Mouse (Mus musculus) brain, embryonic 14.5 days (tissue): ENCODE measurements around the gene Nog. TPM values are rescaled to one million over a fixed set of nuclear protein-coding genes. Genes with fewer than 3 reads are reported as not detected.

Source experiments
- DNase-seq: peaks from one replicate; pipeline ENCODE4 v3.0.0-alpha.2; 2011; ENCODE audit warnings: low read depth
- CTCF ChIP-seq: fragments of 200-500 bp; IDR thresholded peaks from 2 replicates; pipeline ENCODE4 v1.5.1; 2012; ENCODE audit warnings: inconsistent platforms, mild to moderate bottlenecking, moderate library complexity, borderline replicate concordance; ENCODE audit not compliant: insufficient read depth, insufficient read length; ENCODE audit errors: extremely low read depth
- POLR2A ChIP-seq: fragments of 200-500 bp; IDR thresholded peaks from 2 replicates; pipeline ENCODE4 v1.6.1; 2012; ENCODE audit warnings: mild to moderate bottlenecking, inconsistent platforms, borderline replicate concordance; ENCODE audit not compliant: poor library complexity, insufficient read depth, insufficient read length, severe bottlenecking; ENCODE audit errors: extremely low read depth
- polyA plus RNA-seq: library from polyadenylated mRNA; depleted of rRNA; stranded (reverse); fragments of >200 nt; gene quantifications from 2 replicates; pipeline ENCODE4 v1.2.3, GENCODE M21; 2012

Gene Nog
- polyA plus RNA-seq, 1 experiment: 8.8 TPM

DNA sequence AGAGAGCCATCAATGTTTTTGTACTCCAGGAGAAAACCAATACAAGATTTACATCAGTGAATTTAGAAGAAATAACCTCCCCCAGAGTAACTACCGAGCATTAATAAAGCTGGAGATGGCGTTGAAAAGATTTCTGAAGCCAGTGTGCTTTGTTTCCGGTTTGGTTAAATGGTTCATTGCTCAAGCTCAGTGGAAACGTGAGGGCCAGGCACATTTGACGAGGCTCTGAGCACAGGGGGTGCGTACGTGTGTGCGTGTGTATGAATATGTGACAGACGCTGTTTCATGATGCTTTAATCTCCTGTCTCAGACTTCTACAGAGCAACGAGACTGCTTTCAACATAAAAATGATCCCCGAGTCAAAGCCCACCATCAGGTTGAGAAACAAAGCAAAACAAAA lies 8.1 kb upstream of the Nog start:
- TF ChIP-seq POLR2A: no peak
- no peak for TF ChIP-seq CTCF

GRCm38 (mm10) chr11:89303421-89303820 lies 1.3 kb upstream of the Nog start:
- TF ChIP-seq CTCF (peak; percentile 96), POLR2A (no peak)
- DNase-seq: peak; percentile 96

More for the DNA sequence above, 8.1 kb upstream of the Nog start:
- peak; percentile 9 for DNase-seq

DNA sequence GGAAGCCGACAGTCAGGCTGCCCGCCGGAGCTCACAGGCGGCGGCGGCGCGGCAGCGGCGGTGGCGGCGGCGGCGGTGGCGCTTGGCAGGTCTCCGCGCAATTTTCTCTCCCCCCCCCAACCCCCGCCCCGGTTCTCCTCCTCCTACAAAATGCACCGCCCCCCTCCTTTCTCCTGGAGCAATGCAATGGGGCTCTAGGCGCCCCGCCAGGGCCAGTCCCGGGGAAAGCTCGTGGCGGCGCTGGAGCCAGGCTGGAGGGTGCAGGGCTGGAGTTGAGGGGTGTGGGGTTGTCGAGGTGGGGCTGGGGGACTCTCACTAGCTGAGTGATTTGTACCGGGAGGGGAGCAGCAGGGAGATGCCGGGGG lies 666 bp upstream of the Nog start:
- DNase-seq: peak; percentile 92

DNA sequence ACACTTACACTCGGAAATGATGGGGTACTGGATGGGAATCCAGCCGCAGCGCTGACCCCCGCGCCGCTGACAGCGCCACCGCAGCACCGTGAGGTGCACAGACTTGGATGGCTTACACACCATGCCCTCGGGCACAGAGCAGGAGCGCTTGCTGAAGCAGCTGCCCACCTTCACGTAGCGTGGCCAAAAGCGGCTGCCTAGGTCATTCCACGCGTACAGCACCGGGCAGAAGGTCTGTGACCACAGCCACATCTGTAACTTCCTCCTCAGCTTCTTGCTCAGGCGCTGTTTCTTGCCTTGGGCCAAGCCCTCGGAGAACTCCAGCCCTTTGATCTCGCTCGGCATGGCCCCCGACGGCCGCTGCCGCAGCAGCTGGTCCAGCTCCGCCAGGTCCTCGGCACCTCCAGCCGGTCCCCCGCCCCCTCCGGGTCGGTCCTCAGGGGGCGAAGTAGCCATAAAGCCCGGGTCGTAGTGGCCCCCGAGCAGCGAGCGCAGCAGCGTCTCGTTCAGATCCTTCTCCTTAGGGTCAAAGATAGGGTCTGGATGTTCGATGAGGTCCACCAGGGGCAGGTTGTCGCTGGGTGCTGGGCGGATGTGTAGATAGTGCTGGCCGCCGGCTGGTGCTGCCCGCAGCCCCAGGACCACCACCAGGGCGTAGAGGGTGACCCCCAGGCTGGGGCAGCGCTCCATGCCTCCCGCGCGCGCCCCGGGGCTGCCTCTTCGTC lies 639 bp downstream of the Nog start:
- peak; percentile 64 for DNase-seq
- TF ChIP-seq CTCF: no peak
- TF ChIP-seq POLR2A: no peak

More for the DNA sequence above, 666 bp upstream of the Nog start:
- TF ChIP-seq POLR2A (no peak), CTCF (no peak)

DNA sequence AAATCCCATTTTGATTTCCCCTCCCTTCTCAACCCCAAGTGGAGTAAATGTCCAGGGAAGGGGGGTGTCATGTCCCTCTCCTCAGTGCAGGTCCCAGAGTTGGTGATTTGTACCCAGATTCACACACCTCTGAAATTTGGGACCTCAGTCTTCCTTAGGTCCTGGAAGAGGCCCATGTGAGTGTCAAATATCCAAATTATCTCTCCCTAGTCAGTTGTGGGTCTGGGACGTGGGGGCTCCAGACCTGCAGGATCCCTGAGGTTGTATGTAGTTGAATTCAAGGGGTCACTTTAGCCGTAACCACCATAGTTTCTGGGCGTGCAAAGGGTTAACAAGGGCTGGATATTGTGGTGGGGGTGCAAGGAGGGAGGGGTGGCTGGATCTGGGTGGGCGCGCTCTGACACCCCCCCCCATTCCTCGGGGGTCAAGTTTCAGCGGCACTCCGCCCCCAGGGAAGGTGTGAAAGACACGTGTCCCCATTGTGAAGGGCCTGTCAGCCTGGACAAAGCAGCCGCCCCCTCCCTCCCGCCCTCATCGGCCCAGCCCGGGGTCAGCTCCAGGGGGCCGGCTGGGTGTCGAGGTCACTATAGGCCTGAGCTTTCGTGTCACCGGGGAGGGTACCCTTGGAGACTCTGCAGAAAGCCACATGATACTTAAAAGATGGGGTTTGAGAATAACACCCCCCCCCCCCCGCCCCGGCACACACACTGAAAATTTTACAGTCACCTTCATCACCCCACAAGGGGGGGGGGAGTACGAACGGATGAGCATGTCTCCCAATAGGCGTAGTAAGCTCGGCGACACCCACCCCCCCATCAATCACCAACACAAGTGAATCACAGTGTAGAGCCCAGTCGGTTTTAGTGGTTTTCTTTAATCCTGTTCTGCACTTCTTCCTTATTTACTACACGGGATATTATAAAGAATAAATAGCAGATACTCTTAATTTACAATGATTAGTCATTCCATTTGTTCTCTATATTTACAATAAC lies 2.1 kb downstream of the Nog start:
- no peak for TF ChIP-seq CTCF
- no peak for TF ChIP-seq POLR2A
- peak; percentile 65 for DNase-seq

- DNase-seq: peak; percentile 95
- no peak for TF ChIP-seq POLR2A
- no peak for TF ChIP-seq CTCF
These were observed 2.9 kb downstream of the Nog start for GRCm38 (mm10) chr11:89299116-89299783.

DNA sequence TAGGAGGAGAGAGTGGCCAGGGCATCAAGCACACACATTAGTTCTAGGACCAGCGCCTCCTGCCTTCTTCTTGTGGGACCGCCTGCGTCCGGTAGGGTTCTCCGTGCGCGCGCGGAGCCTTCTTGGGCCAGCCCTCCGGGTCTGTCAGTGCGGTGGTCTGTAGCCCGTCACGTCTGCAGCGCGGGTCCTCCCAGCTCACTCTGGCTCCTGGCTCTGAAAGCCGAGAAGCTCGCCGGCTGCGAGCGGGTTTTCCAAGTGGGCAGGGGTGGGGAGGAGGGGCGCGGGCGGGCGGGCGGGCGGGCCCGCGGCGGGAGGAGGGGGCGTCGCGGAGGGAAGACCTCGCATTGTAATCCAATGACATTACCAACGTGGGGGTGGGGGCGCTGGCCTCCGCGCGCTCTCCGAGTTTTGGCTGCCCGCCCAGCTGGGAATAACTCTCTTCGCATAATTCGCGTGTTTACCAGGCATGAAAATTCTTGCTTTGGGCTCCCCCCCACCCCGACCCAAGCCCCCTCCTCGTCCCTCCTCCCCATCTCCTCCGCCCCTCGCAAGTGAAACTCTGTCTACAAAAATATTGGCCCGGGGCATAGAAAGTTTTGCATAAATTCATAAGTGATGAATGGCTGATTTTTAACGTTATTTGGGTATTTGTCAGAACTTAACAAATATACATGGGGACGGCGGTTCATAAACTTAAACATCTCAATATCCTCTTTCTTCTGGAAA lies 3.7 kb downstream of the Nog start:
- TF ChIP-seq CTCF (peak; percentile 51), POLR2A (no peak)
- peak; percentile 95 for DNase-seq

DNA sequence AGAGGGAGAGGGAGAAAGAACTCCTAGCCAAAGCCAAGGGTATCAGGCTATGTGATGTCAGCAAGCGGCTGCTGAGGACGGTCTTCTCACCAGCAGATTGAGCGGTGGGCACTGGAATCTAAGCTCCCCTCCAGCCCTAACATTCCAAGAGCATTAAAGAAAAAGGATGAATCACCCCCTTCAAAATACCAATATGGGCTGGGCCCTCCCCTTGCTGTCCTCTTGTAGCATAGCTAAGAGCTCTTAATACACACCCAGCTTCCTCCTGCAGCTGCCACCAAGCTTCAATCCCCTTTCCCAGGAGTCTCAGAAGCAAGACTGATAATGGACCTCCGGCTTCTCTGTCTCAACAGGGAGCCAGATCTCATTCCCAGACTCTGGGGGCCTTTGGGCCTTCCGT lies 4.6 kb downstream of the Nog start:
- TF ChIP-seq CTCF (no peak), POLR2A (no peak)
- peak; percentile 44 for DNase-seq

DNA sequence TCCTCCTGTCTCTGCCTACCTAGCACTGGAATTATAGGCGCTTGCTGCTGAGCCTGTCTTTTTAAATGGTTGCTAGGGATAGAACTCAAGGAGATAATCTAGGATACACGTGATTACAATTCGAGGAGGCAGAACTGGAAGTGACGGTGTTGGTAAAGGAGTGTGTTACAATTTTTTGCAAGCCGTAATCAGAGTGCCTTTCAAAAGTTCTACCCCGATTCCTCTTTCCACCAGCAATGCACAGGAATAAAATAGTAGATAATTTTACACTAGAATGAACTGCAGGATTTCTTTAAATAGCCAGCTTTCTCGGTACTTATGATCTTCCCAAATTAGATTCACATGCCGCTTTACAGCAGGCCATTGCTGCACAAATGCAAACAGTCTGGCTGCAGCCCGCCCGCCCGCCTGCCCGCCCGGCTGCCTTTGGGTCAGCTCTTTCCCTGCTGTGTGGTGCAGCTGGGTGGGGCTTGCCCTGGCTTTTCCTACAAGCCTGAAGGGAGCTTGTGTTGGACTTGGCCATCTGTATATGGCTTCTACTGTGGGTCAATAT lies 32.2 kb downstream of the Nog start:
- DNase-seq: no peak
- TF ChIP-seq CTCF (no peak), POLR2A (no peak)

DNA sequence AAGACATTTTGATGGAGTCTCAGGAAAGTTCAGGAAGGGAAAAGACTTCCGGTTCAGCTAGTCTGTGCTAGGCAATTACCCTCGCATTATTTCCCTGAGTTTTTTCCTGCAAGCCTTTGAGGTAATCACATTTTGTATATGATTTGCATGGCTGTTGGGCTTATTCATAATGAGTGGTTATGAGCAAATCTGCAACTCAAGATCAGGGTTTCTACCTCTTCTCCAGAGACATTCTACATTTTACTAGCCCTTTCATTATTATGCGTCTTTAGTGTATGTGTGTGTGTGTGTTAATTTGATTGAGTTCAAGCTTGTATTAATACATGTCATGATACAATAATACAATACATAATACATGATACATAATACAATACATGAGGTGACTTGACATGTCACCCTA lies 34.6 kb downstream of the Nog start:
- TF ChIP-seq POLR2A (no peak), CTCF (no peak)
- DNase-seq: no peak

DNA sequence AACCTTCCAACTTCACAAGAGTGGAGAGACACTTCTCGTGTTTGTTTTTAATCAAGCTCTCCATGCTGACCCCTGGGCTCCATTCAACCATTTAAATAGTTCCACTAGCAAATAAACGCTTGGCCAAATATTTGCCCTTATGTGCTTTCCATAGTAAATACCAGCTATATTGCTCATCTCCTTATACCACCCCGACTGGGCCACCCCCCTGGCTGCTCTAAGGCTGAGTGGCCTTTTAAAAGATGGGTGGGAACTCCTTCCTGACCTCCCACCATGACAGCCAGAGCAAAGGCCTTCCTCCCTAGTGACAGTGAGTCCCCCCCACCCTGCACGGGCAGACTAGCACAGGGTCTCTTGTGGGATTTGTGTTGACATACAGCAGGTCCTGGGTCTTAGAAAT lies 37.1 kb downstream of the Nog start:
- no peak for DNase-seq
- TF ChIP-seq POLR2A (no peak), CTCF (no peak)
